ENCODE assay signal across 8 mouse cellular contexts in genomic region chr4:155869317-155870033, GRCm38 (mm10). TPM values are rescaled to one million over a fixed set of nuclear protein-coding genes. Genes with fewer than 3 reads are reported as not detected.
DNase-seq lines count a peak whose midpoint lies in the region; ATAC-seq and TF ChIP-seq lines count a peak whose summit lies in the region.

Cptp (minus strand) TSS chr4:155869440.
Ints11 (plus strand) TSS chr4:155869546.

- peak; percentile 89 for DNase-seq in c-Kit-negative CD71-positive TER-119-positive erythroid progenitor cells, embryonic 14.5 days (ENCODE audit: low read depth, low spot score)
- peak; percentile 97 for DNase-seq in forebrain, embryonic 10.5 days (ENCODE audit: extremely low spot score, low spot score)
- DNase-seq in kidney, postnatal 25 days = peak; percentile 97 to 98
- DNase-seq in liver, embryonic 14.5 days (ENCODE audit: low read depth in 3 of 3, low spot score in 3 of 3) = peak; percentile 89 to 91 (median 90)
- peak; percentile 96 for DNase-seq in neural tube, embryonic 11.5 days (ENCODE audit: low spot score)
- DNase-seq in stomach, postnatal 0 days (ENCODE audit: low spot score) = peak; percentile 97

- H3K9me3 ChIP-seq in forebrain, embryonic 10.5 days = no peaks in the 10 kb centered on the region
- H3K9me3 ChIP-seq in heart, embryonic 15.5 days (replicated peaks) = no peaks in the 10 kb centered on the region
- H3K9me3 ChIP-seq in liver, embryonic 14.5 days (ENCODE audit: control insufficient read depth, low read length) = no peaks in the 10 kb centered on the region
- no peaks in the 10 kb centered on the region for H3K9me3 ChIP-seq in neural tube, embryonic 11.5 days (ENCODE audit: control insufficient read depth, low read length)
- H3K9me3 ChIP-seq in stomach, postnatal 0 days (ENCODE audit: control insufficient read depth, low read length) = no peaks in the 10 kb centered on the region

- peak; percentile 96 for ATAC-seq in CD4-positive, CD25-positive, alpha-beta regulatory T cell, adult 4 months
- peak; percentile 96 for ATAC-seq in heart, embryonic 15.5 days (replicated peaks; ENCODE audit: insufficient number of reproducible peaks, insufficient read depth, low FRiP score, low read depth)
- ATAC-seq in liver, embryonic 14.5 days (ENCODE audit: insufficient read depth) = peak; percentile 96
- ATAC-seq in neural tube, embryonic 11.5 days (ENCODE audit: insufficient read depth, low FRiP score, low TSS enrichment) = peak; percentile 94
- peak; percentile 95 for ATAC-seq in stomach, postnatal 0 days (ENCODE audit: low FRiP score, low TSS enrichment)

- peak within 1 kb of the TSS; percentile 88 for H3K27ac ChIP-seq in forebrain, embryonic 10.5 days
- peak within 1 kb of the TSS; percentile 55 for H3K27ac ChIP-seq in heart, embryonic 15.5 days
- peak within 1 kb of the TSS; percentile 2; the same call in 1 of the 2 replicates for H3K27ac ChIP-seq in liver, embryonic 14.5 days
- H3K27ac ChIP-seq in neural tube, embryonic 11.5 days (ENCODE audit: low read depth, low read length) = no peak within 1 kb of the TSS
- H3K27ac ChIP-seq in stomach, postnatal 0 days (replicated peaks) = peak within 1 kb of the TSS; percentile 63

- peak within 1 kb of the TSS; percentile 84 for H3K4me3 ChIP-seq in forebrain, embryonic 10.5 days
- H3K4me3 ChIP-seq in heart, embryonic 15.5 days = peak within 1 kb of the TSS; percentile 78
- peak within 1 kb of the TSS; percentile 69 to 94 for H3K4me3 ChIP-seq in liver, embryonic 14.5 days (ENCODE audit: insufficient read depth in 1 of 2, low read depth in 2 of 2, low read length in 2 of 2)
- peak within 1 kb of the TSS; percentile 75 for H3K4me3 ChIP-seq in neural tube, embryonic 11.5 days (ENCODE audit: low read depth, low read length)
- H3K4me3 ChIP-seq in stomach, postnatal 0 days (ENCODE audit: low read depth, low read length) = peak within 1 kb of the TSS; percentile 79

- peaks cover 63% of the 10 kb centered on the region for H3K36me3 ChIP-seq in forebrain, embryonic 10.5 days (replicated peaks)
- peaks cover 30% of the 10 kb centered on the region for H3K36me3 ChIP-seq in heart, embryonic 15.5 days
- peaks cover 12% of the 10 kb centered on the region for H3K36me3 ChIP-seq in liver, embryonic 14.5 days (replicated peaks; ENCODE audit: control insufficient read depth, insufficient read depth, low read depth)
- H3K36me3 ChIP-seq in neural tube, embryonic 11.5 days (ENCODE audit: control insufficient read depth, insufficient read depth, low read length) = peaks cover 10% of the 10 kb centered on the region
- peaks cover 13% of the 10 kb centered on the region for H3K36me3 ChIP-seq in stomach, postnatal 0 days (ENCODE audit: control insufficient read depth, insufficient read depth, low read length)

- under 1% methylated on average over 63 of the region's 63 CpGs for WGBS in forebrain, embryonic 10.5 days
- 0% methylated on average over 63 of the region's 63 CpGs for WGBS in heart, embryonic 15.5 days
- WGBS in liver, embryonic 14.5 days (ENCODE audit: insufficient replicate concordance) = under 1% methylated on average over 63 of the region's 63 CpGs
- WGBS in neural tube, embryonic 11.5 days = under 1% methylated on average over 63 of the region's 63 CpGs
- under 1% methylated on average over 58 of the region's 63 CpGs for WGBS in stomach, postnatal 0 days

- TF ChIP-seq CTCF in liver, embryonic 14.5 days (IDR thresholded peaks at IDR 0.05; ENCODE audit: low read depth) = peak; percentile 20; the same call in 1 of the 2 replicates
- TF ChIP-seq CTCF in stomach, postnatal 0 days (IDR thresholded peaks at IDR 0.05; ENCODE audit: low read depth) = peak; percentile 56

- no peaks in the 10 kb centered on the region for H3K27me3 ChIP-seq in forebrain, embryonic 10.5 days (ENCODE audit: poor library complexity, severe bottlenecking)
- no peaks in the 10 kb centered on the region for H3K27me3 ChIP-seq in heart, embryonic 15.5 days
- H3K27me3 ChIP-seq in liver, embryonic 14.5 days (ENCODE audit: control insufficient read depth, insufficient read depth, low read length) = no peaks in the 10 kb centered on the region
- H3K27me3 ChIP-seq in neural tube, embryonic 11.5 days (ENCODE audit: control insufficient read depth, insufficient read depth, low read length) = no peaks in the 10 kb centered on the region
- no peaks in the 10 kb centered on the region for H3K27me3 ChIP-seq in stomach, postnatal 0 days (ENCODE audit: control insufficient read depth, insufficient read depth, low read length)

- peaks cover 26% of the 10 kb centered on the region for H3K4me1 ChIP-seq in forebrain, embryonic 10.5 days
- H3K4me1 ChIP-seq in heart, embryonic 15.5 days (replicated peaks) = peaks cover 13% of the 10 kb centered on the region
- peaks cover 6 to 20% of the 10 kb centered on the region in 2 experiments for H3K4me1 ChIP-seq in liver, embryonic 14.5 days (replicated peaks; ENCODE audit: control insufficient read depth in 2 of 2, insufficient read depth in 2 of 2, low read length in 1 of 2)
- peaks cover 5% of the 10 kb centered on the region for H3K4me1 ChIP-seq in neural tube, embryonic 11.5 days (ENCODE audit: control insufficient read depth, insufficient read depth, low read length)
- 0 out of 2 replicates have a peak, but pooled peaks cover 3% of the 10 kb centered on the region for H3K4me1 ChIP-seq in stomach, postnatal 0 days (replicated peaks; ENCODE audit: control insufficient read depth, insufficient read depth)

- no peak for TF ChIP-seq EP300 in liver, embryonic 14.5 days (IDR thresholded peaks at IDR 0.05; ENCODE audit: low read depth)
- no peak for TF ChIP-seq EP300 in stomach, postnatal 0 days (optimal IDR thresholded peaks at IDR 0.05)

- peak within 1 kb of the TSS; percentile 76 for H3K9ac ChIP-seq in heart, embryonic 15.5 days
- H3K9ac ChIP-seq in liver, embryonic 14.5 days (replicated peaks) = peak within 1 kb of the TSS; percentile 81
- peak within 1 kb of the TSS; percentile 83 for H3K9ac ChIP-seq in neural tube, embryonic 11.5 days (ENCODE audit: low read length)
- peak within 1 kb of the TSS; percentile 80 for H3K9ac ChIP-seq in stomach, postnatal 0 days (ENCODE audit: low read length)

- peak within 1 kb of the TSS; percentile 88 for H3K4me2 ChIP-seq in heart, embryonic 15.5 days
- H3K4me2 ChIP-seq in liver, embryonic 14.5 days (ENCODE audit: low read depth) = peak within 1 kb of the TSS; percentile 92
- peak within 1 kb of the TSS; percentile 97 for H3K4me2 ChIP-seq in neural tube, embryonic 11.5 days (ENCODE audit: low read depth)
- H3K4me2 ChIP-seq in stomach, postnatal 0 days (replicated peaks; ENCODE audit: low read depth) = peak within 1 kb of the TSS; percentile 97

RNA-seq across cellular contexts. Expression of gene Cptp, which starts in this region (rescaled TPM):
- polyA plus RNA-seq in CD4-positive, CD25-positive, alpha-beta regulatory T cell, adult 4 months (2017; shearing (Covaris generic)) = 10 to 100 TPM; 17.0 to 20.1 TPM
- polyA plus RNA-seq in forebrain, embryonic 10.5 days (2016; fragmentation: Nextera tagmentation; extraction: Ambion mirVana) = 21.2 and 24.0 TPM in 2 replicates
- 7.8 and 10.3 TPM in 2 replicates for polyA plus RNA-seq in heart, embryonic 15.5 days (2015; fragmentation: Nextera tagmentation; extraction: Ambion mirVana)
- 5.6 and 6.6 TPM in 2 replicates for polyA plus RNA-seq in liver, embryonic 14.5 days (2012; rRNA removed)
- polyA plus RNA-seq in liver, embryonic 14.5 days (2014; fragmentation: Nextera tagmentation; extraction: Ambion mirVana) = 7.6 and 9.4 TPM in 2 replicates
- polyA plus RNA-seq in neural tube, embryonic 11.5 days (2014; fragmentation: Nextera tagmentation; extraction: Ambion mirVana) = 23.4 and 28.3 TPM in 2 replicates
- 25.0 and 26.5 TPM in 2 replicates for polyA plus RNA-seq in stomach, postnatal 0 days (2015; fragmentation: Nextera tagmentation; extraction: Ambion mirVana)

RNA-seq across cellular contexts. Expression of gene Ints11, which starts in this region (rescaled TPM):
- polyA plus RNA-seq in CD4-positive, CD25-positive, alpha-beta regulatory T cell, adult 4 months (2017; shearing (Covaris generic)) = 100 to 1,000 TPM in 1 of 2 experiments, 10 to 100 TPM in 1; 93.4 to 109 TPM
- polyA plus RNA-seq in forebrain, embryonic 10.5 days (2016; fragmentation: Nextera tagmentation; extraction: Ambion mirVana) = 120 and 121 TPM in 2 replicates
- 27.3 and 41.4 TPM in 2 replicates for polyA plus RNA-seq in heart, embryonic 15.5 days (2015; fragmentation: Nextera tagmentation; extraction: Ambion mirVana)
- 16.7 and 22.1 TPM in 2 replicates for polyA plus RNA-seq in liver, embryonic 14.5 days (2012; rRNA removed)
- polyA plus RNA-seq in liver, embryonic 14.5 days (2014; fragmentation: Nextera tagmentation; extraction: Ambion mirVana) = 34.0 and 34.6 TPM in 2 replicates
- polyA plus RNA-seq in neural tube, embryonic 11.5 days (2014; fragmentation: Nextera tagmentation; extraction: Ambion mirVana) = 89.7 and 95.0 TPM in 2 replicates
- polyA plus RNA-seq in stomach, postnatal 0 days (2015; fragmentation: Nextera tagmentation; extraction: Ambion mirVana) = 30.7 and 32.6 TPM in 2 replicates
